Mouse (Mus musculus) 416B (cell line): ENCODE measurements around the gene Lrba.

Source experiments
- DNase-seq: peaks from one replicate; pipeline ENCODE4 v3.0.0; 2011; ENCODE audit warnings: low read depth

Lrba gene

GRCm38 (mm10) chr3:86799041-86799440, 574.6 kb downstream of the Lrba start:
- DNase-seq, result no peak

DNA sequence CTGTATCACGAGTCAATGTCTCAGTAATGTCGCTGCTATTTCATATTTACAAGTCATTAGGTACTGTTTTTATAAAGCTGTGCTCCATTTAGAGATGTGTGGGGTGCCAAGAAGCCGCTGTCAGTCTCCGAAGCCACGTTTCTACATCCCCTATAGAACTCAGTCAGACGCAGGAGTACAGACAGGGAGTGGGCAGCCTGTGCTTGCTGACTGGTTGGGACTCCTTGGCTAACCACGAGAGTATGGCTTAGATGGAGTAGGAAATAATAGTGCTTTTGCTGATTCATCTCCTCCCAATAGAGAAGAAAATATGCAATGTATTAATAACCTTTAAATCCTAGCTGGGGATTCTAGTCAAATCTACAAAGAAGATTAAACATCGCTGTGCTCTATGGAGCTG, 576.4 kb downstream of the Lrba start:
- DNase-seq, result no peak

DNA sequence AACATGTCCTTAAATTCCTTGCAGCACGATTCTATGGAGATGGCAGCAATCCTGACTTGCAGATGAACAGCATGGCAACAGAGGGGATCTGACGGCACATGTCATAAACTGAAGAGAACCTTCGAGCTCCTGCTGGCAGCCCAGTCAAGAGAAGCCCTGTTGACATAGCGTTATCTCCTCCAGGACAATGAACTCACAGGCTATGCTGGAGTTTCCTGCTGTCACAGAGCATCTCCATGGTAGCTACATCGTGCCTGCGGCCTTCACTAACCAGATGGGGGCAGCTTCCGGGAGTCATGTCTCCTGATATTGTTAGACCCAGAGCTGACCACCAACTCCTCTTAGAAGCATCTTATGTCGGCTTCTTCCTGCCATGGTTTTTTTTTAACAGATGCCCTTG, 578.3 kb downstream of the Lrba start:
- peak; percentile 38 for DNase-seq

DNA sequence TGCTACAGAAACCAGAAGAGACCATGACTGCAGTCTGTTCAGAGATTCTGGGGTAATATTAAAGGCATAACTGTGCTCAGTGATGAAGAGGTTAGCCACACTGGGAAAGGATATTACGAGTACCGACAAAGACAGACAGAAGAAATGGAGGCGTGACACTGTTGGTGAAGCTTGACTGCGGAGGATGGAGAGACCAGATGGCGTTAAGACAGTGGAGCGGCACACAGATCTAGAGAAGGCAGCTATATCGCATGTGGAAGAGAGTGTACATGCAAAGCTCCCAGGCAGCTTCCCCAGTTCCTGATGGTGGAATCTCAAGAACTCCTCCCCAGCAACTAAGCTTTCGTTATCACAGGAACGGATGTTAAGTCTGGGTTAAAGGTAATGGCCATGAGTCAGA, 579.8 kb downstream of the Lrba start:
- DNase-seq, result no peak

DNA sequence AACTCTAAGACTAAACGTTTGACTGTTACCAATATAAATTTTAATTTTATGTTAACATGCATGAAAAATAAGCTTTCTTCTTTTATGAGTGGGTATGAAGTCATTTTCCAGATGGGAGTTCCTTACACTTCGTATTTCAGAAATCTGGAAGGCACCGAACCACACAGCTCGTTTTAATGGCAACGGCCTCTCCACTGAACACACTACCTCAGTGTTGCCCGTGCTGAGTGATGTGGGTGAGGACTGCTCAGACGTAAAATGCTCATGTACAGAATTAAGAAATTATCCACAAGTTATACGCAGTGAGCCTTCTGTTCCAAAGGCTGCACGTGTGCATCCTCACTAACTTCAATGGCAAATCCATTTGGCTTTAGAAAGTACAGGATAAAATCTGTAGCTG, 582.4 kb downstream of the Lrba start:
- DNase-seq, result no peak

- peak; percentile 44 for DNase-seq
Observed at GRCm38 (mm10) chr3:86807750-86808467, 583.4 kb downstream of the Lrba start.

- DNase-seq, result no peak
Observed at GRCm38 (mm10) chr3:86809199-86809598, 584.7 kb downstream of the Lrba start.

DNA sequence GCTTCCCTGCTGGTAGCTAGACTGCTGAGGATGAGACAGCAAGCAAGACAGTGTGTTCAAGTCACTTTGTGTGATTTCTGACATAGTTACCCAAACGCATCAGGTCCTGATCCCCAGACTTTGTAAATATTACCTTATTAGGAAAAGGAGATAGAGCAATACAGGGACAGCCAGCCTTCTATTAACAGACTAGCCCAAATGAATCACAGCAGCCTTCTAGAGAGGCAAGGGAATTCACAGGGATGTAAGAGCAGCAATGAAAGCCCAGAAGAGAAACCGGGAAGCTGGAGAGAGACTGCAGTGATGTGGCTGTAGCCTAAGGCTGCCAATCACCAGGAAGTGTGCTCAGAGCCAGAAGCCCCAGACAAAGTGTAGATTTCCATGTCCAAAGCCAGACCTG, 585.2 kb downstream of the Lrba start:
- no peak for DNase-seq

DNA sequence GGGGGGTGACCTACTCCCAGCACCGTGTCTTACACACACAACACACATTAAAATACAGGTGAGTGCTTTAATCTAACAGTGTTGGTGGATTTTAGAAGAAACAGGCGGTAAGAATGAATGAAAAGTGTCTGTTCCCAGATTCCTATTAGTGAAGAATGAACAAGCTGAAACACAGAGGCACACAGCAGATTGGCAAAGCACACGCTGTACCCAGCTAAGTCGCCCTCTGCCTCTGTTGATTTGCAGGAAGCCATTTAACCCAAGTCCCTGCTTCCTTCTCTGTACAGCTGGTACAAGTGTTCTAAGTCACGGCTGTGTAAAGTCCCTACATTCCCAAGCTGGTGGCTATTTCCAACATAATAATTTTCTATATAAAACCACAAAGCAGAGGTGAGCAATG, 586.4 kb downstream of the Lrba start:
- DNase-seq, result no peak

- DNase-seq, result peak; percentile 92
Observed at GRCm38 (mm10) chr3:86812689-86813088, 588.2 kb downstream of the Lrba start.

DNA sequence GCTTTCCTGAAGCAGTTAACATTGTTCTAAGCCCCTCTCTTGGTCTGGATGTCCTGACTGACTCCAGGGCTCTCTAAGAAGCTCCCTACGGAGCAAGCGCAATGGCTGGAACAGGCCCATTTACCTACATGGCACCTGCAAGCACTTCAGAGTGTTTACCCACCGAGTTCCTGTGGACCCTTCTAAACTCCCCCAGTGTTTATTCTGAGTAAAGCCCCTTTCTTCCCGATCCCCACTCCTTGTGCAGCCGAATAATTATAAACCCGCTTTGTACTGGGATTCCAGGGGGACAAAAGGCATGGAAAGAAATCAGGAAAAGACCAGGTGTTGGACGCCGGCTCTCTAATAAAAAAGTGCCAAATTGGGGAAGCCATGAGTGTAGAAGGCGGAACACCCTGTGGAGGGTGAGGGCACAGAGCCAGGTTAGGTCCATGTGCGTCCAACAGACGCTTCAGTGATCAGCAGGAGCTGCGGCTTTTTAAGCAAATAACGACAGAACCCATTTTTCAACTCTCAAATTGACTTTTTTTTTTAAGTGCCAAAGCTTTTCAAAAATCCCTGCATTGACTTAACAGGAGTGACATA, 593.6 kb downstream of the Lrba start:
- no peak for DNase-seq

GRCm38 (mm10) chr3:86819372-86819771, 594.9 kb downstream of the Lrba start:
- DNase-seq, result no peak

DNA sequence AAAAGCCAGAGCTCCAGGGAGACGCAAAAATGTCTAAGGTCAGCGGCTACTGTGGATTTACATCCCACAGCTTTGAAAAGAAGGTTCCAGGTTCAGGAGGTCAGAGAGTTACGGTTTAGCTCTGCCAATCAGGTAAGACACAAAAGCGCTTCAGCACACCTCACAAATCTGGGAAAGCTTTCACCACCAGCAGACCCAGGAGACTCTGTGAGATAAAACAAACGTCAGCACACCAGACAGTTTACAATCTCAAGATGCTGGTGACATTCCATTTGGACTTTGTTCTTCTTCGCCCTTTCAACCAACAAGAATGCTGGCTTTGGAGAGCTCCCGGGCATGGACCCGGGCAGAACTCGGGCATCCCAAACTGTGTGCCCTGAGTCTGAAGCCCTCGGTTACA, 595.9 kb downstream of the Lrba start:
- DNase-seq, result no peak

- no peak for DNase-seq
Observed at GRCm38 (mm10) chr3:86821383-86821782, 596.9 kb downstream of the Lrba start.

DNA sequence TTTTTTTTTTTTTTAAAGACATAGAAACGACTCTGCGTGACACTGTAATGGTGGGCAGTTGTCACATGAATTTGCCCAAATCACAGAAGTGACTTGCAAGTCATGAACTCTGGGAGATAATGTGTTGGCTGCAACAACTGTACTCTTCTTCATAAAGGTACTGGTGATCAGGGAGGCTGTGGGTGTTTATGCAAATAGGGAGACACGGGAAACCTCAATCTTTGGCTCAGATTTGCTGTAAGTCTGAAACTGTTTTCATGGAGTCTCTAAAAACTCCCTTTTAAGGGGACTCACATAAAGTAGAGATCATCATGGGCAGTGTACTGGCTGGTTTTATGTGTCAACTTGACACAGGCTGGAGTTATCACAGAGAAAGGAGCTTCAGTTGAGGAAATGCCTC, 603.0 kb downstream of the Lrba start:
- no peak for DNase-seq

DNA sequence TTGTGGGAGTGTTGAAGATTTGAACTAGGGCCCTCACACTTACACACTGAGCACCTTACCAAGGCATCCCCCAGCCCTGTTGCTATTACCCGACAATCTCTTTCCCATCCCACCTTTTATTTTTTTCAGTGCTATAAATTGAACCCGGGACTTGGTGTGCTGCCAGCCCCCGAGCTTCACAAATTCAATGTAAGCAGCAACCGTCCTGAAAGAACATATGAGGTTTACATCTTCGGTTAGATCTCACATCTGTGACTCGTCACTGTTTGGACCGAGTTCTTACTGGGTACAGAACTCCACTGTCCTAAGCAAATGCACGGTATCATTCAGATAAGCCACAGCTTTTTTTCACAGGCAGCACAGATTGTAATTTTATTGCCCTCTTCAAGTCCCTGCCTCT, 607.6 kb downstream of the Lrba start:
- DNase-seq, result no peak
